Mouse (Mus musculus): ENCODE data around the gene Trim42.

Trim42 gene

GRCm38 (mm10) chr9:97369591-97369990 lies at the start of gene Trim42:
Gene Trim42 (minus strand): TSS chr9:97369958.
- DNase-seq (ENCODE audit: low read depth, low spot score): no peak

DNA sequence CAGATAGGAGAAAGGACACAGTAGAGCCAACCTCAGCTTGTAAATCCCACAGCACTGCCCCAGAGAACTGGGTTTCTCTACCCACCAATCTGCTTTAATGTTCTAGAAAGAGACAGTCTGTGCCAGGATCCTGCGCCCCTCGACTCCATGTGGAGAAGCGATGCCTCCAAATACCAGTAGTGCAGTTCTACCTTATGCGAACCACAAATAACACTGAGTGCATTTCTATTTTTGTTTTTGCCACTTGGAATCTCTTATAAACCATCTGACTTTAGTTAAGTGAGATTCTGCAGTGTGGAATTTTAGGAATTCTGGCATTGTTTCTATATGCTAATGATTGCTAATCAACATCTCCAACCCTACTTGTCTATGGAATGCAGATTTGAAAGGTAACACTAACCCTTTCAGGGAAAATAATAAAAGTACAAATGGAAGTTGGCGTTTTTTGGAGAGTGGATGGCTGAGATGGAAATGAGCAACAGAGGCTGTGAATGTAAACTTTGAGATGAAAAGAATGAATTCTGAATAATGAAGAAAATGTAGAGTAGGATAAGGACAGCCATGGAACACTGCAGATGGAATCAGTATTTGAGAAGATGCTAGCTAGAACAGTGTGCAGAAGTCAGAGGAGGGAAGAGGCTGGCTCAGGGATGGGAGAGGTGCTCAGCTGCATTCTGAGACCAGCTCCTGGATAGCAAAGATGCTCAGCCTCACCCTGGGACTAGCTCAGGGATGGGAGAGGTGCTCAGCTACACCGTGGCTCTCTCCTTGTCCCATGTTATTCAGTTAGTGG lies 45.3 kb upstream of the Trim42 start:
- peak; percentile 24 for DNase-seq (ENCODE audit: low read depth, low spot score)

- DNase-seq (ENCODE audit: low read depth, low spot score): no peak
Measured at GRCm38 (mm10) chr9:97408142-97408541, 38.4 kb upstream of the Trim42 start.

- no peak for DNase-seq (ENCODE audit: low read depth, low spot score)
Measured at GRCm38 (mm10) chr9:97356441-97356840, 13.3 kb downstream of the Trim42 start.

DNA sequence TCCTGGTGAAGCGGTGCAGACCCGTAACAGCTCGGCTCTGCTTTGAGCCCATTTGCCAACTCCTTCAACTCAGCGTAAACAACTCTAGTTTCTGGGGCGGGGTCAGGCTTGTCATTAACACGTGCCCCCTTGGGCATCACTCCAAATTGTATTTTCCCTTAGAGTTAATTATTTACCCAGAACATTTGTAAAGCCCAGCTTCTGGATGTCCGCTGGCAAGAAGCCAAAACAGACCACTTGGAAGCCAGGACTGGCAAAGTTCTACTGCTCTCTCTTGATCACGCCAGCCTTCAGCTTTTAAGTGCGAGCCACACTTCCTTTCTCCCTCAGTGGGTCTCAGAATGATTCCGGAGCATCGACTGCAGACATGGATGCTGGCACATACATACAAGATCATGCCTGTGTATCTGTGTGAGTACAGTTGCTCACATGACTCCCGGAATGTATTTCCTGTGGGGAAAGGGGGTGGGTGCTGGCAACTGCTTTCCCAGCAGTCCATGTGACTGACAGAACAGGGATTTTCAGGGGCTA lies 24.9 kb downstream of the Trim42 start:
- DNase-seq (ENCODE audit: low read depth, low spot score): peak; percentile 45

GRCm38 (mm10) chr9:97341772-97342171 lies 28.0 kb downstream of the Trim42 start:
- DNase-seq (ENCODE audit: low read depth, low spot score): no peak

GRCm38 (mm10) chr9:97322846-97323245 lies 46.9 kb downstream of the Trim42 start:
- DNase-seq (ENCODE audit: low read depth, low spot score): no peak

GRCm38 (mm10) chr9:97322120-97322519 lies 47.6 kb downstream of the Trim42 start:
- no peak for DNase-seq (ENCODE audit: low read depth, low spot score)

- no peak for DNase-seq (ENCODE audit: low read depth, low spot score)
Measured at GRCm38 (mm10) chr9:97315421-97316055, 54.2 kb downstream of the Trim42 start.

- no peak for DNase-seq (ENCODE audit: low read depth, low spot score)
Measured at GRCm38 (mm10) chr9:97311614-97312013, 58.1 kb downstream of the Trim42 start.

DNA sequence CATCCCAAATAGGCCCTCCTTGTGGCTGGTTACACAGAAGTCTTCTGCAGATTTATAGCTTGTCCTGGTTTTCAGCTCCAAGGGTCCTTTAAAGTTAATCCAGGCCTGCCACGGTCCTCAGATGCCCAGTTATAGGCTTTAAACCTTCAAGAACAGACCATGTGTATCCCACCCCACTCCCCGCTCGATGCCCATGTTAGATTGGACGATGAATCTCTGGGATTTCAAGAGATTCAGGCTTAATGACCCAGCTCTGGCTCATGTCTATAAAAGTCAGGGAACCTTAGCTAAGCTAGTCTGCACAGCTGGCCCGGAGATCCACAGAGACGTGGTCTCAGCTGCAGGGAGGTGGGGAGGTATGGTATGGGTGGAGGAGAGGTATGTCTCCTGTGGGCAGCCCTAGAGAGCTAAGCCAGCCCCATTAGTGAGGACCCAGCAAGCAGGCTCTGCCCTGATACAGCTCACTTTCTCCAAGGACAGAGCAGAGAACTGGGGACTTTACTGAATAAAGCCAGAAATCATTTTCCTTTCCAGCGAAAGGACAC lies 60.2 kb downstream of the Trim42 start:
- DNase-seq (ENCODE audit: low read depth, low spot score): no peak

- no peak for DNase-seq (ENCODE audit: low read depth, low spot score)
Measured at GRCm38 (mm10) chr9:97307705-97308485, 61.9 kb downstream of the Trim42 start.
